Mouse (Mus musculus) cerebellum, adult 8-10 months (tissue): ENCODE measurements around the gene Gm44596.
"Not testable (repeated sequence)": the region's sequence is repeated elsewhere in the genome, so short reads cannot be mapped to it uniquely, and the experiment has no call there.

Source experiments
- DNase-seq: peaks from one replicate; pipeline ENCODE4 v3.0.0; 2022

Gene Gm44596

DNA sequence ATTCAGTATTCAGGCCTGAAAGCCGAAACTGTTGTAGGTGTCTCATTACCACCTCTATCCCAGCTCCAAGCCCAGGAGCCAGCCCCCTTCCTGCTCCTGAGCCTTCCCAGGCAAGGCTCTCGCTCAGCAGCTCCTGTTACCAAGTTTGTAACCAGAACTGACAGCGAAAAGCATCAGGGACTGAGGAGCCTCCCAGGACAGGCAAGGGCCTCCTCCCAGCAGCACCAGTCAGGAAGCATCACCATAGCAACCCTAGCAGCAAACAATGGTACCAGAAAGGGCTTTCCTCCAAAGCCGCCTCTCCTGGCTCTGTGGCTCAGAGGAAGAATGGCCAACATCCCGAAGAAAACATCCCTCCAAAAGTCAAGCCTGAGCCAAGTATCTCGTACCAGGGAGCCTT is at the start of gene Gm44596, which contains the start of gene Tex52:
TSS of gene Gm44596 (plus strand) at position 312 of the 400 bp plus-strand sequence.
TSS of gene Tex52 (plus strand) at position 265 of the 400 bp plus-strand sequence.
- DNase-seq: no peak

DNA sequence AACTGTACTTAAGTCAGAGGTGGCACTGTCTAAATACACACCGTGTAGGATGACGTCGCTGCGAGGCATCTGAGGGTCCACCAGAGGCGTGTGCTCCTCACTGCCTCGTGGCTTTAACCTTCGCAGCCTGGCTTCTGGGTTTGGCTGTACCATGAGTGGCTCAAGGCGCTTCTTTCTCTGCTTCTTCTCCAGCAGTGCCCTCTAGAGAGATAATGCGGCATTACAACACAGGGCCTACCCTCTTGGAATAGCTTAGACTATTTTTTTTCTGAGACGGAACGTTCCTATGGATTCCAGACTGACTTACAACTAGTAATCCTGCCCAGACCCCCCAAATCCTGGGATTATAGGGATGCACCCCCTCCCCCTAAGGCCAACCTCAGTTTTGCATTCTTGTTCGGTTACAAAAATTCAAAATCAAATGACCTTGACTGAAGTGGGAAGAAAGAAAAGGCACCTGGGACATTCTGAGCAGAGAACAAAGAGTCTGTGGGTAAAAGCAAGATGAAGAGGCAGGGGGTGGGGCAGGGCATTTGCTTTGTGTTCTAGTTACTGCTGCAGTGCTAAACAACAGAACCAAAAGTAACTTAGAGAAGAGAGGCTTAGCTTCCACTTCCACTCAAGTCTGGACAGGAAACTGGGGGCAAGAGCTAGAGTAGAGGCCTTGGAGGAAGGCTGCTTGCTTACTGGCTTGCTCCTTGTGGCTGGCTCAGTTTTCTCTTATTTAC is 40.7 kb upstream of the Gm44596 start:
- peak; percentile 70 for DNase-seq

- no peak for DNase-seq
Observed at GRCm38 (mm10) chr6:128337467-128337866, 37.8 kb upstream of the Gm44596 start.

GRCm38 (mm10) chr6:128338876-128339275 is 36.4 kb upstream of the Gm44596 start:
- DNase-seq: no peak

DNA sequence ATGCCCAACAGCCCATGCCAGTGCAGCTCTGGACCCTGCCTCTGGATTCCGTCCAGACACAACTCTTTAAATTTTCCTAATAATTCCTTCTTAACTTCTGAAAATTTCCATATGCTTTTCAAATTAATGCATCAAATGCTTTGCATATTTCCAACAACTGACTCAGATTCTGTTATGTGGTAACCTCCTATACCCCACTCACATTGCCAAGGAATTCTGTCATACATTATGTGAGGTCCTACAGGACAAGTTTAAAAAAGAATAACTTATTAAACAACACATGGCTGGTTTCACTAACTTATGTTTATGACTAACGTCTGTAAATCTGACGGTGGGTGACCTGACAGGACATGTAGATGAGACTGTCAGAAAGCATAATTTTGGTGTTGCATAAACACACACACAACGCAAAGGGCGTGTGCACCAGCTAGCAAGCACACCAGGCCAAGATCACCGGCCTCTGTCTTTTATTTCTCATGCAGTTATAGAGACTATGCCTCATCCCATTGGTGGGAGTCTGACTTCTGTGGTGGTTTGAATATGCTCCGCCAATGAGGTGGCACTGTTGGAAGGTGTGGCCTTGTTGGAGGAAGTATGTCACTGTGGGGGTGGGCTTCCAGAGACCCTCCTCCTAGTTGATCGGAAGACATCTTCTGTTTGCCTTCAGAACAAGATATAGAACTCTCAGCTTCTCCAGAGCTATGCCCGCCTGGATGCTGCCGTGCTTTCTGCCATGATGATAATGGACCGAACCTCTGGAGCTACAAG is 33.2 kb upstream of the Gm44596 start:
- no peak for DNase-seq

DNA sequence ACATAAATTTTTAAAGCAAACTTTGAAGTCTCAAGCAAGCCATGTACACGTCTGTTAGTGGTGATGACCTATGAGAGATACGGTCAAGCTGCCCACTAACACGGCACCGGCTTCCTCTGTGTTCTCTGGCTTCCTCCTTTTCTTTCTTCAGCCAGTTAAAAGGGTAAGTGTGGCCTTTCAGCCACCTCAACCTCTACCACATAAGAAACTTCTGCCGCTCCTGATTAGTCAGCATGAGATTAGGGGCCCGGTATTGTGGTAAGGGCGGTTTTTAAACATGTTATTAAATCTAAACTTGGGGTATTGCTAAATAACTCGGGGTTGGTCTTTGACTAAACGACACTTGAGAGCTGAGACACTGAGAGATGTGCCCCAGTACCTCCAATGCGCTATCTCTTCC is 29.7 kb upstream of the Gm44596 start:
- DNase-seq: no peak

DNA sequence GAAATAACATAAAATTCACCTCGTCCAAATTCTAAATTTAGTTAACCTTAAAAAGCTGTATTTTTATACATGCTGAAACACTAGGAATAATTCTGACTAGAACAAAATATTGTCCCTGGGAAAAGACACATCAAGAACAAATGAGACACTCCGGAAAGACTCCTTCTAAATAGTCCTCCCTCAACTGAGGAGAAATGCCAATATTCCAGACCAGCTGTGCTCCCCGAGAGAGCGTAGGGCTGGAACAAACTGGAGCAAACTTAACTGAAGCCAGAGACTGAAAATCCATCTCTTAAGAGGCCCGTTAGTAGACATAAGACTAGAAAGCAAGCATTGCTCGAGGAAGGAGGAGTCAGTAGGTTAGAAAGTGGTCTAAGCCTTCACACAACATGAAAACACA is 28.5 kb upstream of the Gm44596 start:
- no peak for DNase-seq

DNA sequence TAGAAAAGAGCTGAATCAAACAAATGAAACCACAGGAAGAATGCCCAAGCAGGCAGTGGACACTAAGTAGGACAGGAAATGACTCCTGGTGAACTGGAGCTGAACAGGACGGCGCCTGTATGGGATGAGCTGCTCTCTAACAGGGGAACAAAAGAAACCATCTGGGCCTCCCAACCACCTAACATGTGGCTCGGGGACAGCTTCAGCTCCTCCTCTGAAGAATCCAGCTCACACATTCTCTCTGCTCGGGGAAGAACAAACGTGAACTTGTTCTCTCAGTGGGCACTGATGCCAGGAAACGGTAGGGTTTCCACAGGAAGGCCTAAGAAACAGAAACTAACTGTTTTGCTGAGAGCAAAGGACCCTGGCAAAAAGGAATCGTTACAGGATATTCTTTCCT is 25.6 kb upstream of the Gm44596 start:
- DNase-seq: no peak

DNA sequence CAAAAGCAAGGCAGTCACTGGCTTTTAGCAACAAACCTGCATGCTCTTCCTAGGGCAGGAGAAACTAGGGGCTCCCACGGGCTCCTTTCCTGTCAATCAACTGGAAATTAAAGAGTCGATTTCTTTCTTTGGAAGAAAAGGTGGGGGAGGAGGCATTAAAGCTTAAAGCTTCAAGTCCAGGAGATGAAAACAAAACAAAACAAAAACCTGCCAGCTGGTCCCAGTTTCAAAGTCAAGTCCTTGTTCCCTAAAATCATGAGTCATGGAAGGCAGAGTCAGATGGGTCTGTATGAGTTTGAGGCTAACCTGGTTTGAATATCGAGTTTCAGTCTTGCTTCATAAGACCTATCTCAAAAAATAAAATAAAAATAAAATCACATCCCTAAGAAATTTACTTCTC is 21.2 kb upstream of the Gm44596 start:
- no peak for DNase-seq

DNA sequence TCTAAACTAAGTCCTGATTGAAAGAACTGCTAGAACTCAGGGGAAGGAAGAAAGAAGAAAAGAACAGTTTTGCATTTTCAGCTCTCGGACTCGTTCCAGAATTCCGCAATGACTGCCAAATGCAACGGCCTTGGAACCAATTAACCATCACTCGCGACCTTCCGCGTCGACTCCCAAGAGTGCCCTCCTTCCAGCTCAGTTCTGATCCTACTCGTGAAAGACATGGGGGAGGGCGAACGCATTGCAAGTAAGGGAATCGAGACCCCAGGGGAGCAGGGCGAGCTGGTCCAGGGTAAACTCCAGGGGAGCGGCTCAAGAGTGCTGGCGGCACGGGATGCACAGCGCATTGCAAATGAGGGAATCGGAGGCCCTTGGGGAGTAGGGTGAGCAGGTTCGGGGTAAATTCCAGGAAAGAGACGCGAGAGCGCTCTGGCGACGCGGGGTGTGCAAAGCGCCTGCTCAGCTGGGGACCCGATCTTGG is 20.1 kb upstream of the Gm44596 start:
- DNase-seq: no peak

DNA sequence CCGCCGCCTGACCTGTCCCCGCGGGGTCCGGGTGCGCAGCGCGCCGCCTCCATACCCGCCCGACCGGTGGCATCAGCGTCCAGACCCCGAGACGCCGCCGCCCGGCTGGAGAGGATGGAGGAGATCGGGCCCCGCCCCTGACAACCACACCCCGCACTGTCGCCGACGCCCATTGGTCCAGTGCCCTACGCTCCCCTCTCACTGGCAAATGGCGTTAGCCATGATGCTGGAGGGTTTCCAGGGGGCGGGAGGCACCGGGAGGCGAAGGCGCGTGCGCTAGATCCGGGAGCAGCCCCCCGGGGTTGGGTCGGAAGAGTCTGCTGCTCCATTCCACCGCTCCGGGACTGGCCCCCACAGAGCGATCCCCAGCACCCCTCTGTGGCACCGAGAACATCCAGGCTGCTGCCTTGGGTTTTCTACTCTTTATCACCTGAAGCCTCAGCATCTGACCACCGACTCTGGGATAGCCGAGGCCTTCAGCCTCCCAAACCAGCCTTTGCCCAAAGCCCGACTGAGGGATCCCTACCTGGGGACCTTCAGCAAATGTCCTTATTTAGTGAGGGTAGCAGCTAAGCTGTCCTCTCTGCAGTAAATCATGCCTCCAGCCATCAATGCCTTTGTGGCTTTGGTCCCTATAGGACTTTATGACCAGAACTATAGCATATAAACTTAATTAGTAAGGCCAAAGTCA is 19.4 kb upstream of the Gm44596 start, which contains the start of gene Tulp3:
TSS of gene Tulp3 (minus strand) at position 126 of the 691 bp plus-strand sequence.
- peak; percentile 98 for DNase-seq

DNA sequence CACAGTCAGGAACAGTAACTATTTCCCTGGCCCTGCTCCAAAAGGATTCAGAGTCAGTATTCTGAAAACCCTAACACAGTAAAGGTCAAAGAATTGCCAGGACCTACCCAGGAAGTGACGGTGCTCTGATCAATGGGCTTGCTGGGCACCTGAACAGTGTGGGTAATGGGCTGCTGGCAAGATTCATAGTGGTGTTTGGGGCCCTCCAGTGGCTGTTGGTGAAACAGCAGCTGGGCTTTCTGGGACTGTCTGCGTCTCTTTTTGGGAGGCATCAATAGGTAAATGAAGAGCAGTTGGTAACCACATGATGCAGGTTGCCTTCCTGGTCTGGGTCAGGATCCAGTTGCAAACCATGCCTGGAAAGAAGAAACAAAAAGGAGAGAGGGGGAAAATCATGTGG is 16.3 kb upstream of the Gm44596 start:
- peak; percentile 77 for DNase-seq

DNA sequence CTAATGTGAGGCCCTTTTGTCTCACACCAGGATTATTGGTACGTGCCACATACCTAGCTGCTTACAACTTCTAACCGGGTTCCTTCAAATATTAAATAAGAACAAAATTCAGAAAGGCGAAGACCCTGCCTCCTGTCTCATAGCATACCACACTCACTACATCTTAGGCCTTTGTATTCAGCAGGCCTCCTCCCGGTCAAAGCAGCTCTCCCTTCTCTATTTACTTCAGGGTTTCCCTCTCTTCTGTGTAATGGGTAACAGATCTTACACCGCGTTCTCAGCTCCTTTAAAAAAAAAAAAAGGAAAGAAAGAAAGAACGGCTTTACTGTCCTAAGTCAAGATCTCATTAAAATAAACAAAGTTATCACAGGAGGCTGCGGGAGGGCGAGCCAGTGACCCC is 13.4 kb upstream of the Gm44596 start:
- DNase-seq: no peak

DNA sequence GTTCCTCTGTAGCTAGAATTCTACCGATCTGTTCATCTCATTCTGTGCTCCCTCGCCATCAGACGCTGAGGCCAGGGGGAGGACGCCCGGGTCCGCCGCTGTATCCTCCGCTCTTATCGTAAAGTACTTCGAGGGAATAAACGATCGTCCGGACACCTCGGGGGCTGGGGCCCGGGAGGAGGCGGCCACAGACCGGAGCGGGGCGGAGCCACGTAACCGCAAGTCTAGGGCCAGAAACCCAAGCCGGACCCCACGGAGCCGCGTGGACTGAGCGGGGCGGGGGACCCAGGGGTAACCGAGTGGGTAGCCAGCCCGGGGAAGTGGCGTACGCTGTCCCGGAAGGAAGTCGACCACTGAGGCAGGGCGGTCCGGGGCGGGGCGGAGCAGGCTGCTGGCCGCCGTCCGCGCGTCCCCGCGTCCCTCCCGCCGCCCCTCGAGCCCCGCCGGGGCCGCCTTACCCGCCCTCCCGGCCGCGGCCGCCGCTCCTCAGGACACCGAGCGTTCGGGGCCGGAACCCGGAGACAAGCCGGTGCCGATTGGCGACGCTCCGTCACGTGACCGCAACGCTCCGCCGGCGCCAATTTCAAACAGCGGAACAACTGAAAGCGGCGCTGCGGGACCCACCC is 12.8 kb upstream of the Gm44596 start, which contains the start of the genes Rhno1 and Foxm1:
TSS of gene Rhno1 (minus strand) at position 531 of the 626 bp plus-strand sequence.
TSS of gene Foxm1 (plus strand) at position 587 of the 626 bp plus-strand sequence.
- DNase-seq: peak; percentile 80

- DNase-seq: no peak
Observed at GRCm38 (mm10) chr6:128363007-128363825, 12.1 kb upstream of the Gm44596 start.

DNA sequence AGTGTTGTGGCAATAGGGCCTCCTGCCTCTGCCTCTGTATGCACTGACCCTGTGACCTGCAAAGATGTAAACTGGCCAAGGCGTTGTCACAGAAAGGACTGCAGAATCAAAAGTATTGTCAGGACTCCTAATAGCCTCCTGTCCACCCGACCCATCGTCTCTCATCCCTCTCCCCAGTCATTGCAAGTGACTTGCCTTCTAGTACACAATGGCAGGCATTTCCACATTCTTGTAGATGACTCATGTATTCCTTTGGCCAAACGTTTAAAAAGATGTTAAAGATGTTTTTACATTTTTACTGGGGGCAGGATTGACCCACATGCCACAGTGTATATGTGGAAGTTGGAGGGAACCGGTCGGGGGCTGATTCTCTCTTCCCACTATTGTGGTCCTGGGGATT is 10.6 kb upstream of the Gm44596 start:
- no peak for DNase-seq

- no peak for DNase-seq
Observed at GRCm38 (mm10) chr6:128366466-128366865, 8.8 kb upstream of the Gm44596 start.

GRCm38 (mm10) chr6:128370040-128370439 is 5.3 kb upstream of the Gm44596 start:
- no peak for DNase-seq

- DNase-seq: no peak
Observed at GRCm38 (mm10) chr6:128376371-128377085, 1.2 kb downstream of the Gm44596 start.

- DNase-seq: no peak
Observed at GRCm38 (mm10) chr6:128379636-128380035, 4.3 kb downstream of the Gm44596 start.

GRCm38 (mm10) chr6:128380594-128381167 is 5.4 kb downstream of the Gm44596 start:
- DNase-seq: not testable (repeated sequence)
